Mouse (Mus musculus) lung, postnatal 0 days (tissue): ENCODE measurements at regions not wholly inside any gene's neighbourhood (a gene's known extent, or its start where the extent isn't known, plus 50 kb on each side); places are given as distances from the start of the nearest gene placed in this dataset.

ENCODE experiments used
- CTCF ChIP-seq: IDR thresholded peaks from 2 replicates; pipeline ENCODE4 v1.5.1; 2016; ENCODE audit warnings: antibody characterized with exemption, mild to moderate bottlenecking
- EP300 ChIP-seq: IDR thresholded peaks from 2 replicates; pipeline ENCODE4 v1.6.1; 2016; ENCODE audit warnings: antibody characterized with exemption, mild to moderate bottlenecking, control low read depth

DNA sequence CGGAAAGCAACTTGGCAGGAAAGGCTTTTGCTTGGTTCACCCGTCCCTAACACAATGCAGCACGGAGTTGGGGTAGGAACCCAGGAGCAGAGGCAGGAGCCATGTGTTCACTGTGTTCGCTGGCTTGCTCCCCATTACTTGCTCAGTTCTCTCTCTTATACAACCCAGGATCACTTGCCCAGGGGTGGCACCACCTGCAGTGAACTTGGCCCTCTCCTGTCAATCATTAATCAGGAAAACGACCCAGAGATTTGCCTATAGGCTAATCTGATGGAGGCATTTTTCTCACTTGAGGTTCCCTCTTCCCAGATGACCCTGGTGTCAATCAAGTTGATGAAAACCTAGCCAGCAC lies 202.5 kb downstream of the Pten start:
- no peak for TF ChIP-seq EP300
- TF ChIP-seq CTCF = no peak
